Mouse (Mus musculus): ENCODE measurements around the gene Hcls1. TPM values are rescaled to one million over a fixed set of nuclear protein-coding genes. Genes with fewer than 3 reads are reported as not detected.

Hcls1 gene
- polyA plus RNA-seq, 1 experiment from 2014 or later, result 4.8 TPM

DNA sequence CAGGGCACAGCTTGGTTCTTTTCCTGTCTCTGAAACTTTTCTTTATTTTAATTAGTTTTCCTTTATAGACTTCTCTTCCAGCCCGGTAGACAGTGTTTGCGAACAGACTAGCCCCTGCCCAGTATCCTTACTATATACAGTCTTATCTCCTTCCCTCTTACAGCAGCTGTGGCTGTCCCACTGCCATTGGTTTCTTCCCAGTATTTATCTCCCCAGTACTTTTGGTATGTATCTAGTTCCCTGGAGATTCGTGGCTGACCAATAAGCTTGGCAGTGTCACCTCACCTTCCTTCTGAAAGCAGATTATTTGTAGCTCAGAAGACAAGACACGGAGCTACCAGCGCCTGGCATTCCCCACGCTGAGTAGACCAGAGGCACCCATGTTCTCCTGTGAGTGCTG lies 38.1 kb upstream of the Hcls1 start:
- no peak for ATAC-seq (replicated peaks; ENCODE audit: low FRiP score, low read depth)
- H3K4me3 ChIP-seq (replicated peaks; ENCODE audit: low read depth, low read length), result no peak overlapping the region
- no peak overlapping the region for H3K27ac ChIP-seq
- H3K4me1 ChIP-seq (replicated peaks; ENCODE audit: insufficient read depth, low read length), result no peaks in the 10 kb centered on the region
- no peak for DNase-seq (ENCODE audit: low spot score)
- H3K27me3 ChIP-seq (ENCODE audit: insufficient read depth, low read length), result no peaks in the 10 kb centered on the region
- H3K4me2 ChIP-seq (ENCODE audit: low read length), result no peak overlapping the region
- 93% methylated on average over 6 of the region's 6 CpGs for WGBS
- no peaks in the 10 kb centered on the region for H3K9me3 ChIP-seq (replicated peaks; ENCODE audit: low read length)
- peaks cover 61% of the 10 kb centered on the region for H3K36me3 ChIP-seq (ENCODE audit: insufficient read depth, low read length)
- no peak for TF ChIP-seq CTCF (IDR thresholded peaks at IDR 0.05; ENCODE audit: low read depth)
- H3K9ac ChIP-seq (ENCODE audit: low read depth, low read length), result no peak overlapping the region

DNA sequence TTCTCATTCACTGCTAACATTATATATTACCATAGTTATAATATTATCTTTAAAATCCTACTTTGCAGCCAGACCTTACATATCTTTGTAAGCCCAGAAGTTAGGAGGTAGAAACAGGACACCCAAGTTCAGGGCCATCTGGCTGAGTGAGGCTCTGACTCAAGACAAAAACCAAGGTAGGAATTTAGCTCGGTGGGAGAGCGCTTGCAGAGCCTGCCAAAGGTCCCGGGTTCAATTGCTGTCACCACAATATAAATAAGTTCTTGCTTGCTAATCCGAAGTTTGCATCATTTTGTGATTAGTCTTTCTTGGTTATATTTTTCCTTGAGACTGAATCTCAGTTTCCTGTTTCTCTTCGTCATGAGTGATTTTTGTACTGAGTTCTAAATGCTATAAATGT lies 31.6 kb upstream of the Hcls1 start:
- no peak for TF ChIP-seq CTCF (IDR thresholded peaks at IDR 0.05; ENCODE audit: low read depth)
- Histone ChIP-seq H3K36me3 (ENCODE audit: insufficient read depth, low read length) (peaks cover 30% of the 10 kb centered on the region), H3K4me1 (replicated peaks; ENCODE audit: insufficient read depth, low read length) (no peaks in the 10 kb centered on the region), H3K27ac (no peak overlapping the region), H3K4me2 (ENCODE audit: low read length) (no peak overlapping the region), H3K9ac (ENCODE audit: low read depth, low read length) (no peak overlapping the region), H3K27me3 (ENCODE audit: insufficient read depth, low read length) (no peaks in the 10 kb centered on the region), H3K4me3 (replicated peaks; ENCODE audit: low read depth, low read length) (no peak overlapping the region), H3K9me3 (replicated peaks; ENCODE audit: low read length) (no peaks in the 10 kb centered on the region)
- ATAC-seq (replicated peaks; ENCODE audit: low FRiP score, low read depth) (no peak), DNase-seq (ENCODE audit: low spot score) (no peak)
- WGBS, result 85% methylated on average over 5 of the region's 5 CpGs

DNA sequence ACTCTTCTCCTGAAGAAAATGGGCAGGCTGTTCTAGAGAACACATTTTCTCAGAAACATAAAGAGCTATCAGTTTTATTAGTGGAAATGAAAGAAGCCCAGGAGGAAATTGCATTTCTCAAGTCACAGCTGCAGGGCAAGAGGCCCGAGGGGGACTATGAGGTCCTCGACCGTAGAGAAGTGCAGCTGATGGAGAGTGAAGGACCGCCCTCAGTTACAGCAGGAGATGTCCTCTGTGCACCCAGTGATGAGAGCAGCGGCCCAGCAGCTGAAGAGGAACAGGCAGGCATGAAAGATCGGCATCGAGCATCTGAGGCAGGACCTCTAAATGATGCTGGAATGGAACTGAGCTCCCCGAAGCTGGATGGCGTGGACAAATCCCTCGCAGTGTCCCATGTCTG lies 22.9 kb upstream of the Hcls1 start:
- WGBS, result 79% methylated on average over 10 of the region's 10 CpGs
- no peaks in the 10 kb centered on the region for H3K27me3 ChIP-seq (ENCODE audit: insufficient read depth, low read length)
- no peaks in the 10 kb centered on the region for H3K9me3 ChIP-seq (replicated peaks; ENCODE audit: low read length)
- DNase-seq (ENCODE audit: low spot score), result no peak
- no peak overlapping the region for H3K4me3 ChIP-seq (replicated peaks; ENCODE audit: low read depth, low read length)
- H3K27ac ChIP-seq, result no peak overlapping the region
- no peak for ATAC-seq (replicated peaks; ENCODE audit: low FRiP score, low read depth)
- no peaks in the 10 kb centered on the region for H3K4me1 ChIP-seq (replicated peaks; ENCODE audit: insufficient read depth, low read length)
- no peak overlapping the region for H3K4me2 ChIP-seq (ENCODE audit: low read length)
- no peak for TF ChIP-seq CTCF (IDR thresholded peaks at IDR 0.05; ENCODE audit: low read depth)
- H3K36me3 ChIP-seq (ENCODE audit: insufficient read depth, low read length), result peaks cover 55% of the 10 kb centered on the region
- no peak overlapping the region for H3K9ac ChIP-seq (ENCODE audit: low read depth, low read length)

DNA sequence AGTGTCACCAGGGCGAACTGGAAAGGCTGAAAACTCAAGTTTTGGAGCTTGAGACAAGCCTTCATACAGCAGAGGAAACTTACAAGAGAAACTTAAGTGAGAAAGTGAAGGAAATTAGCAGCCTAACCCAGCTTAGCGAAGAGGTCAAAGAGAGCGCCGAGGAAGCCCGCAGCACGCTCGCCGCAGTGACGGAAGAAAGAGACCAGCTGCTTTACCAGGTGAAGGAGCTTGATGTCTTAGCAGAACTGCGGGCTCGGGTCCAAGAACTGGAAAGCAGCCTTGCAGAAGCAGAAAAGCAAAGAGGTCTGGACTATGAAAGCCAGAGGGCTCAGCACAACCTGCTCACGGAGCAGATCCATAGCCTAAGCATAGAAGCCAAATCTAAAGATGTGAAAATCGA lies 22.5 kb upstream of the Hcls1 start:
- H3K9ac ChIP-seq (ENCODE audit: low read depth, low read length), result no peak overlapping the region
- no peak overlapping the region for H3K27ac ChIP-seq
- ATAC-seq (replicated peaks; ENCODE audit: low FRiP score, low read depth) (no peak), DNase-seq (ENCODE audit: low spot score) (peak; percentile 14)
- H3K4me3 ChIP-seq (replicated peaks; ENCODE audit: low read depth, low read length), result no peak overlapping the region
- H3K36me3 ChIP-seq (ENCODE audit: insufficient read depth, low read length), result peaks cover 57% of the 10 kb centered on the region
- H3K4me2 ChIP-seq (ENCODE audit: low read length), result no peak overlapping the region
- no peak for TF ChIP-seq CTCF (IDR thresholded peaks at IDR 0.05; ENCODE audit: low read depth)
- H3K27me3 ChIP-seq (ENCODE audit: insufficient read depth, low read length), result no peaks in the 10 kb centered on the region
- no peaks in the 10 kb centered on the region for H3K4me1 ChIP-seq (replicated peaks; ENCODE audit: insufficient read depth, low read length)
- 88% methylated on average over 13 of the region's 13 CpGs for WGBS
- no peaks in the 10 kb centered on the region for H3K9me3 ChIP-seq (replicated peaks; ENCODE audit: low read length)

GRCm38 (mm10) chr16:36914195-36914594 lies 20.6 kb upstream of the Hcls1 start:
- DNase-seq (ENCODE audit: low spot score) (no peak), ATAC-seq (replicated peaks; ENCODE audit: low FRiP score, low read depth) (peak; percentile 80)
- Histone ChIP-seq H3K9me3 (replicated peaks; ENCODE audit: low read length) (no peaks in the 10 kb centered on the region), H3K4me1 (replicated peaks; ENCODE audit: insufficient read depth, low read length) (no peaks in the 10 kb centered on the region), H3K4me3 (replicated peaks; ENCODE audit: low read depth, low read length) (no peak overlapping the region), H3K27me3 (ENCODE audit: insufficient read depth, low read length) (no peaks in the 10 kb centered on the region), H3K27ac (no peak overlapping the region), H3K36me3 (ENCODE audit: insufficient read depth, low read length) (peaks cover 61% of the 10 kb centered on the region), H3K9ac (ENCODE audit: low read depth, low read length) (no peak overlapping the region), H3K4me2 (ENCODE audit: low read length) (no peak overlapping the region)
- WGBS, result 49% methylated on average over 5 of the region's 5 CpGs
- TF ChIP-seq CTCF (IDR thresholded peaks at IDR 0.05; ENCODE audit: low read depth), result no peak

GRCm38 (mm10) chr16:36918505-36918904 lies 16.3 kb upstream of the Hcls1 start:
- ATAC-seq (replicated peaks; ENCODE audit: low FRiP score, low read depth), result no peak
- Histone ChIP-seq H3K9ac (ENCODE audit: low read depth, low read length) (no peak overlapping the region), H3K27me3 (ENCODE audit: insufficient read depth, low read length) (no peaks in the 10 kb centered on the region), H3K36me3 (ENCODE audit: insufficient read depth, low read length) (peaks cover 42% of the 10 kb centered on the region), H3K4me3 (replicated peaks; ENCODE audit: low read depth, low read length) (no peak overlapping the region), H3K4me1 (replicated peaks; ENCODE audit: insufficient read depth, low read length) (no peaks in the 10 kb centered on the region), H3K9me3 (replicated peaks; ENCODE audit: low read length) (no peaks in the 10 kb centered on the region), H3K4me2 (ENCODE audit: low read length) (no peak overlapping the region), H3K27ac (no peak overlapping the region)
- 97% methylated on average over 10 of the region's 10 CpGs for WGBS
- no peak for TF ChIP-seq CTCF (IDR thresholded peaks at IDR 0.05; ENCODE audit: low read depth)
- DNase-seq (ENCODE audit: low spot score), result no peak

GRCm38 (mm10) chr16:36920410-36920809 lies 14.4 kb upstream of the Hcls1 start:
- Histone ChIP-seq H3K36me3 (ENCODE audit: insufficient read depth, low read length) (peaks cover 35% of the 10 kb centered on the region), H3K9ac (ENCODE audit: low read depth, low read length) (no peak overlapping the region), H3K4me2 (ENCODE audit: low read length) (no peak overlapping the region), H3K27me3 (ENCODE audit: insufficient read depth, low read length) (no peaks in the 10 kb centered on the region), H3K9me3 (replicated peaks; ENCODE audit: low read length) (no peaks in the 10 kb centered on the region), H3K4me3 (replicated peaks; ENCODE audit: low read depth, low read length) (no peak overlapping the region), H3K27ac (no peak overlapping the region), H3K4me1 (replicated peaks; ENCODE audit: insufficient read depth, low read length) (no peaks in the 10 kb centered on the region)
- TF ChIP-seq CTCF (IDR thresholded peaks at IDR 0.05; ENCODE audit: low read depth), result no peak
- 74% methylated on average over 3 of the region's 3 CpGs for WGBS
- DNase-seq (ENCODE audit: low spot score), result no peak
- ATAC-seq (replicated peaks; ENCODE audit: low FRiP score, low read depth), result no peak

Measured in kidney, postnatal 0 days (tissue).